Mouse (Mus musculus) kidney, postnatal 14 days (tissue): ENCODE measurements around the gene Ascc1.

ENCODE experiments used
- DNase-seq: peaks from one replicate; pipeline ENCODE4 v3.0.0; 2022; ENCODE audit warnings: mixed read lengths

Ascc1 gene

GRCm38 (mm10) chr10:60026759-60027395, 24.3 kb downstream of the Ascc1 start:
- no peak for DNase-seq

- no peak for DNase-seq
Observed at GRCm38 (mm10) chr10:60027619-60028084, 25.0 kb downstream of the Ascc1 start.

GRCm38 (mm10) chr10:60028181-60028580, 25.6 kb downstream of the Ascc1 start:
- DNase-seq: no peak

DNA sequence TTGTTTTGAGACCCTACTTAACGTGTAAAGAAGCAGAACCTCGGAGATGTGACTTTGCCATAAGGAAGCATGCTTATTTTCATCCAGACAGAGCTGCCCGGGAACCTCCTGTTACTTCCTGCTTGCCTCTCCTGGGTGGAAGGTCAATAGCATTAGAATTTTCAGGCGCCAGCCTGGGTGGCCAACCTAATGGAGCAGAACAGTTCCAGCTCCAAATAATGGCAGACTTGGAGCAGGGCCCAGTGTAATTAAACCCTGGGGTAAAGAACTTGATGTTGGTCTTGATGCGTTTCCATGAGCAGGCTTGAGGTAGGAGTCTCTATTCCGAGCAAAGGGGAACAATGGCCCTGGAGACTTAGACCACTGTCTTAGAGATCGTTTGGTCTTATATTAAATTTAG, 26.4 kb downstream of the Ascc1 start:
- peak; percentile 91 for DNase-seq

DNA sequence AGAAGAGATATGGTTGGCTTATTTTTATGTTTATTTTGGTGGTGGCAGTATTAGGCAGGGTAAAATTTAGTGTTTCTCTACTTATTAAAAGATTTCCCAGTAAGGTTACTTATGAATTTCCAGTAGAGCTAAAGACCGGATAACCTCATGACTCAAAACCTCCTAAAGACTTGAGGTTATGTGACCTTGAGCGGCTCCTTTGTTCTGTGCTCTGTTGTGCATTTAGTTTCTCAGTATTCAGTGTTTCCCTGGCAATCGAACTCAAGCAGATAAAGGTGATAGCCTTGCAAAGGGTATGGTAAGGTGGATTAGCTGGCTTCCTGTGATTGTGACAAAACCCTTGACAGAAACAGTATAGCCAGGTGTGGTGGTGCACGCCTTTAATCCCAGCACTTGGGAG, 26.8 kb downstream of the Ascc1 start:
- no peak for DNase-seq

DNA sequence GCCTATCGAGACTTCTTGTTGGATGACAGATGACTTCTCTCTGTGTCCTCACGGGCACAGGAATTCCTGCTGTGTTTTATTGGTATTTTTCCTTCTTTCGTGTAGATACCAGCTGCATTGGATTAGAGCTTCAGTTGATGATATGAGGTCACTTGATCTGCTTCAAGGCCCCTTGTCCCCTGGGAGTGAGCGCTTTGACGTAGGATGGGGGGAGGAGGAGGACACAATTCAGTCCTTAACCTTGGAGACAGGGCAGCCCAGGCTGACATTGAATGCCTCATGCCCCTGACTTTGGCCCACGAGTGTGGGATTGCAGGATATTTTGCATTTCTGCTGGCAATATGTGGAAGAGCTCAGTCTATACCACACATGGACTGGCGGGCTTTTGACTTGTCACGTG, 29.0 kb downstream of the Ascc1 start:
- DNase-seq: no peak

DNA sequence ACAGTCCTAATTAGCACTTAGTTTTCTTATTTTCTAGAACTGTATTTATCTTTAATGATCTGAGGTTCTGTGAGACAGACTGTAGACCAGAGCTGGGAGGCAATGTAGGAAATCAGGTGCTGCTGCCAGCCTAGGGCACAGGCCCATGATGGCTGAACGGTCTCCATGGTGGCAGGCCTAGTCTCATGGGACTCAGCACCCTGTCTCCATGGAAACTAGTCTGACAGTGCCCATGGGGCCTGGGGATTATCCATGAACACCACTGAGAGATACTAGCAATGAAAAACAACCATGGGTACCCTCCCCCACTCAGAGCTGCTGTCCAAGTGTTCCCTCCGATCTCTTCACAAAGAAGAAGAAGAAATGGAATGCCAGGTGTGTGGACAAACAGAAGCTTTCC, 29.4 kb downstream of the Ascc1 start:
- DNase-seq: no peak

DNA sequence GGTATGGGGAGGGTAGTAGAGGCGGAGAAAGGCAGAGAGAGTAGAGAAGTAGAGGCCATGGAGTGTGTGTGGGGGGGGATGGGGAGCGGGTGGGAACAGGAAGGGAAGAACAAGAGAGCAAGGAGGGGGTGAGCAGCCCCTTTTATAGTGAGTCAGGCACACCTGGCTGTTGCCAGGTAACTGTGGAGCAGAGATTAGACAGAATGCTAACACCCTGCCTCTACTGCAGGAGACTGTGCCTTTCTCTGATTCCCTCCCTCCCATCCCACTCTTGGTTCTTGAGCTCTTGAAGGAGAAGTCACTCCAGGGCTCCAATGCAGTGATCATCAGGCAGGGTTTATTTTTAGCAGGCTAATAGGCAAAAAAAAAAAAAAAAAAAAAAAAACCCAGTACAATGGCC, 30.0 kb downstream of the Ascc1 start:
- DNase-seq: no peak

- no peak for DNase-seq
Observed at GRCm38 (mm10) chr10:60033064-60033463, 30.5 kb downstream of the Ascc1 start.

DNA sequence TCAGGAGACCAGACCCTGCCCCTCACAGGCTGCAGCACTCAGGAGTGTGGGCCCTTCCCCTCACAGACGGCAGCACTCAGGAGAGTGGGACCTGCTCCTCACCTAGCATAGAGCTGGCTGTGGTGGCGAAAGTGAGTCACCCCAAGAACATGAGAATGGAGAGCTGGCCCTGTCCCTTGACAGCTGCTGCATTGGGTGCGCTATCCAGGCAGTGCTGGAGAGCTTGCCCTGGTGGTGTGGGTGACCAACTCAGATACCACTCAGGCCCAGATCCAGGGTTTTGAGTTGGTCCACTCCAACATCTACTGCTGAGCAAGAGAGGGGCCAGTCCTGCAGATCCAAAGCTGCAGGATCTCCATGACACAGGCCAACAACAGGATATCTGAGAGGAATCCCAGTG, 32.0 kb downstream of the Ascc1 start:
- no peak for DNase-seq

DNA sequence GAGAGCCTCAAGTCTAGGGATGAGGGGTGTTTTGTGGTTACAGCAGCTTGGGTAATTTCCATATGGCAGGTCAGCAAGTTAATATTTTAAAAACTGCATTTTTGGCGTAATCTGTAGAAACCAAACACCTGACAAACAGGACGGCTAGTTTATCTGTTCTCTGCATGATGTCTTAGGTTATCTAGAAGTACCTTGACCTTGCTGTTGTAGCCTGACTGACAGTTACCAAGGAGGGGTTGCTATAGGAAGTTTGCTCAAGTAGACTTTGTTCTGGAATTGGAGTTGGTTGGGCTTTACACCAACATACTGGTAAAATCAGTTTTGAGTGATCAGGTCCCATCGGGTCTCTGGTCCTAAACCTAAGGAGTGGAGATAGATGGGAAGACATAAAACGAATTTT, 33.1 kb downstream of the Ascc1 start:
- no peak for DNase-seq

- DNase-seq: no peak
Observed at GRCm38 (mm10) chr10:60042350-60042922, 39.8 kb downstream of the Ascc1 start.

- no peak for DNase-seq
Observed at GRCm38 (mm10) chr10:60046696-60047095, 44.1 kb downstream of the Ascc1 start.

- no peak for DNase-seq
Observed at GRCm38 (mm10) chr10:60050581-60050980, 48.0 kb downstream of the Ascc1 start.

GRCm38 (mm10) chr10:60053073-60053472, 50.5 kb downstream of the Ascc1 start:
- DNase-seq: no peak

GRCm38 (mm10) chr10:60062173-60062572, 59.6 kb downstream of the Ascc1 start:
- peak; percentile 40 for DNase-seq

GRCm38 (mm10) chr10:60062931-60063330, 60.3 kb downstream of the Ascc1 start:
- peak; percentile 32 for DNase-seq

DNA sequence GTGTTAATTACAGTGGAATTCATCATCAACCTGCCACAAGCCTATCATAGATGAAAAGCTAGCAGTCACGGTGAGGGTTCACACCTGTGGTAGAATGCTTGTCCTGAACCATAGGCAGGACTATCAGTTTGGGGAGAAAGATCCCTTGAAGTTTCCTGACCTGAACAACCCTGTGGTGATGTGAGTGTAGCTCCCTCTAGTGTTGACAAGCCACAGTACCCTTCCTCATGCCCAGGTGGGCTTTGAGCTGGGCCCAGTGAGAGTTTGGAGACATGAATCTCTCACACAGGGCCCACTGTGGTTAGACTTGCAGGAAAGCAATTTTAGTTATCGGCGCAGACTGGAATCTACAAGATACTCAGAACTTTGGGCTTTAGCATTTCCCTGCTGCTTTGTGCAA, 63.9 kb downstream of the Ascc1 start:
- peak; percentile 50 for DNase-seq

- DNase-seq: no peak
Observed at GRCm38 (mm10) chr10:60075159-60075558, 72.6 kb downstream of the Ascc1 start.

DNA sequence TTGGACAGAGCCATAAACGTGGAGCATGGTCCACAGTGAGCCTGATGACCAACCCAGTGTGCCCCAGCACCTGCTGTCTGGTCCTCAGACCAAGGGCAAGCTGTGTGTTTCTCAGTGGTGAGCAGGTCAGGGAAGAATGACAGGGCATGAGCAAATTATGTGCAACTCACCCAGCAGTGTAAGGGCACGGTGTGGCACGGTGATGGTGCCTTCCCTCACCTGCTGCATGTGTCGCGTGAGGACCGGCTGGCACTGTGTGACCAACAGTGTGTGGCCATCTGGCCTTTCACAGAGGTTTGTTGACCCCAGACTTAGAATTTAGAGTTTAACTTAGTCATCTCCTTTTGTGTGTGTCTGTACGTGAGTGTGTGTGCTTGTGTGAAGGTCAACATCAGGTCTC, 74.6 kb downstream of the Ascc1 start:
- DNase-seq: no peak

GRCm38 (mm10) chr10:60077736-60078560, 75.3 kb downstream of the Ascc1 start:
- DNase-seq: no peak

- DNase-seq: peak; percentile 41
Observed at GRCm38 (mm10) chr10:60078561-60078917, 75.9 kb downstream of the Ascc1 start.

DNA sequence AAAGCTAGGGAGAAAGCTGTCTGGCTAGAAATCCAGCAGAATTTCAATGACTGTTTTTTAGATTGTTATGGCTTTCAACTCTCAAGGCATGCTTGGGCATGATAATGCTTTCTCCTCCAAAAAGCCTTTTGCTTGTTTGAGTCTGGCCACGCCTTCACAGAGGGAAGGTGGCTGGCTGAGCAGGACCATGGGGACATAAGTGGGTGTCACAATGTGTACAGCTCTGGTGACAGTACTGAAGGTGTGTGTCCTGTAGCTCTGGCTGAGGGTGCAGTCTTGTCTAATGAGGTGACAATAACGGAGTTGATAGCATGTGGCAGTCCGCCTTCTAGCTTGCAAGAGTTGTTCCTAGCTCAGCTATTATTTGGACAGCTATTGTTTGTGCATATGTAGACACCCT, 77.6 kb downstream of the Ascc1 start:
- DNase-seq: no peak

GRCm38 (mm10) chr10:60080601-60080981, 78.0 kb downstream of the Ascc1 start:
- peak; percentile 12 for DNase-seq
